Comparison of ENCODE assay signal across 6 mouse cellular contexts in genomic region chrX:104603738-104604430, GRCm38 (mm10).
DNase-seq lines count a peak whose midpoint lies in the region; ATAC-seq and TF ChIP-seq lines count a peak whose summit lies in the region.
"Not testable (repeated sequence)": the region's sequence is repeated elsewhere in the genome, so short reads cannot be mapped to it uniquely, and the experiment has no call there.

No protein-coding gene starts in this region.

- H3K4me1 ChIP-seq in liver, embryonic 11.5 days (replicated peaks; ENCODE audit: control insufficient read depth, insufficient read depth, low read length); liver, postnatal 0 days (ENCODE audit: insufficient read depth): not testable (repeated sequence)
- H3K4me1 ChIP-seq in liver, embryonic 13.5 days (replicated peaks), result peaks cover 34% of the 10 kb centered on the region
- H3K4me1 ChIP-seq in liver, embryonic 15.5 days (replicated peaks), result peaks cover 25% of the 10 kb centered on the region

- DNase-seq in liver, embryonic 11.5 days (ENCODE audit: low spot score); liver, postnatal 0 days: not testable (repeated sequence)
- DNase-seq in liver, embryonic 13.5 days, result peak; percentile 11

- TF ChIP-seq CTCF in liver, postnatal 0 days (IDR thresholded peaks at IDR 0.05; ENCODE audit: low read depth), result not testable (repeated sequence)

- H3K4me2 ChIP-seq in liver, embryonic 11.5 days; liver, embryonic 15.5 days; liver, postnatal 0 days (ENCODE audit: low read depth, low read length): not testable (repeated sequence)
- peak overlapping the region; percentile 19; the same call in 1 of the 2 replicates for H3K4me2 ChIP-seq in liver, embryonic 13.5 days

- not testable (repeated sequence) for TF ChIP-seq EP300 in liver, postnatal 0 days (IDR thresholded peaks at IDR 0.05; ENCODE audit: low read depth)

- not testable (repeated sequence) for H3K27ac ChIP-seq in liver, embryonic 11.5 days (ENCODE audit: low read depth, low read length); liver, postnatal 0 days (ENCODE audit: low read depth)
- peak overlapping the region; percentile 67 for H3K27ac ChIP-seq in liver, embryonic 13.5 days
- peak overlapping the region; percentile 29; the same call in 1 of the 2 replicates for H3K27ac ChIP-seq in liver, embryonic 15.5 days (replicated peaks)

- H3K9me3 ChIP-seq in liver, embryonic 11.5 days (ENCODE audit: control insufficient read depth, low read length); liver, embryonic 13.5 days (replicated peaks); liver, embryonic 15.5 days (replicated peaks); liver, postnatal 0 days (ENCODE audit: low read length): not testable (repeated sequence)

- ATAC-seq in erythroblast, adult 5-6 weeks (replicated peaks; ENCODE audit: low FRiP score, poor library complexity, severe bottlenecking), result peak; percentile 83
- ATAC-seq in liver, embryonic 11.5 days (replicated peaks; ENCODE audit: low FRiP score), result peak; percentile 91
- peak; percentile 91 for ATAC-seq in liver, embryonic 13.5 days (ENCODE audit: low read depth)
- ATAC-seq in liver, embryonic 15.5 days (ENCODE audit: insufficient read depth), result peak; percentile 88
- ATAC-seq in liver, postnatal 0 days, result peak; percentile 51; the same call in 1 of the 2 replicates
- peak; percentile 90 for ATAC-seq in megakaryocyte-erythroid progenitor cell, adult 5-6 weeks (replicated peaks; ENCODE audit: low FRiP score, low TSS enrichment, poor library complexity, severe bottlenecking)

- H3K27me3 ChIP-seq in liver, embryonic 11.5 days (replicated peaks; ENCODE audit: control insufficient read depth, insufficient read depth, low read length); liver, embryonic 13.5 days; liver, embryonic 15.5 days; liver, postnatal 0 days (ENCODE audit: insufficient read depth, low read length): not testable (repeated sequence)

- not testable (repeated sequence) for H3K36me3 ChIP-seq in liver, embryonic 11.5 days (ENCODE audit: control insufficient read depth, insufficient read depth, low read length); liver, embryonic 13.5 days; liver, embryonic 15.5 days (replicated peaks); liver, postnatal 0 days (replicated peaks; ENCODE audit: insufficient read depth, low read length)

- WGBS in liver, embryonic 11.5 days, result 33% methylated on average over 2 of the region's 7 CpGs
- 20% methylated on average over 2 of the region's 7 CpGs for WGBS in liver, embryonic 13.5 days (ENCODE audit: insufficient replicate concordance)
- 63% methylated on average over 2 of the region's 7 CpGs for WGBS in liver, embryonic 15.5 days (ENCODE audit: insufficient replicate concordance)
- no CpG with 5 or more reads among the region's 7 CpGs for WGBS in liver, postnatal 0 days (ENCODE audit: insufficient replicate concordance)

- not testable (repeated sequence) for H3K4me3 ChIP-seq in liver, embryonic 11.5 days (ENCODE audit: low read depth, low read length); liver, embryonic 13.5 days (replicated peaks); liver, embryonic 15.5 days (replicated peaks); liver, postnatal 0 days (ENCODE audit: low read depth, low read length)

- H3K9ac ChIP-seq in liver, embryonic 11.5 days (ENCODE audit: low read depth, low read length); liver, embryonic 13.5 days; liver, embryonic 15.5 days; liver, postnatal 0 days (replicated peaks): not testable (repeated sequence)
